Mouse (Mus musculus) midbrain, embryonic 12.5 days (tissue): ENCODE data around the gene Taf15. TPM values are rescaled to one million over a fixed set of nuclear protein-coding genes. Genes with fewer than 3 reads are reported as not detected.

Experiments
- ATAC-seq: fragments of 200-750 bp; cut with Nextera tagmentation; 2 replicates; pipeline ENCODE4 v1.8.0; 2017; ENCODE audit warnings: low read depth, moderate TSS enrichment, moderate library complexity; ENCODE audit not compliant: low FRiP score
- H3K27ac ChIP-seq: fragments of 300-500 bp; sonication (generic); replicated peaks from 2 replicates; pipeline ENCODE4 v1.5.1; 2016; ENCODE audit warnings: mild to moderate bottlenecking
- H3K27me3 ChIP-seq: fragments of 300-500 bp; sonication (generic); 2 replicates; pipeline ENCODE4 v1.6.1; 2016; ENCODE audit warnings: mild to moderate bottlenecking
- H3K36me3 ChIP-seq: fragments of 300-500 bp; sonication (generic); 2 replicates; pipeline ENCODE4 v1.6.1; 2016
- H3K4me1 ChIP-seq: fragments of 300-500 bp; sonication (generic); 2 replicates; pipeline ENCODE4 v1.6.1; 2016
- H3K4me2 ChIP-seq: fragments of 300-500 bp; sonication (generic); replicated peaks from 2 replicates; pipeline ENCODE4 v1.6.1; 2016; ENCODE audit warnings: mild to moderate bottlenecking, moderate library complexity
- H3K4me3 ChIP-seq: fragments of 300-500 bp; sonication (generic); 2 replicates; pipeline ENCODE4 v1.5.1; 2016; ENCODE audit warnings: mild to moderate bottlenecking
- H3K9ac ChIP-seq: fragments of 300-500 bp; sonication (generic); replicated peaks from 2 replicates; pipeline ENCODE4 v1.6.1; 2016; ENCODE audit warnings: mild to moderate bottlenecking, moderate library complexity
- H3K9me3 ChIP-seq: fragments of 300-500 bp; sonication (generic); 2 replicates; pipeline ENCODE4 v1.6.1; 2016; ENCODE audit warnings: mild to moderate bottlenecking
- WGBS: fragments of 180-500 bp; shearing (Covaris S2); methylation state at CpG from one replicate; pipeline ENCODE4 v1.1.7; 2016; 5-methylcytosine and 5-hydroxymethylcytosine counted together
- polyA plus RNA-seq: library from polyadenylated mRNA; unstranded; fragments of >200 nt; fragmentation: Nextera tagmentation; extraction: Ambion mirVana; gene quantifications from 2 replicates; pipeline ENCODE4 v1.2.1, GENCODE M21; 2016

Gene Taf15
- polyA plus RNA-seq, 1 experiment from 2014 or later, result 17.0 TPM

DNA sequence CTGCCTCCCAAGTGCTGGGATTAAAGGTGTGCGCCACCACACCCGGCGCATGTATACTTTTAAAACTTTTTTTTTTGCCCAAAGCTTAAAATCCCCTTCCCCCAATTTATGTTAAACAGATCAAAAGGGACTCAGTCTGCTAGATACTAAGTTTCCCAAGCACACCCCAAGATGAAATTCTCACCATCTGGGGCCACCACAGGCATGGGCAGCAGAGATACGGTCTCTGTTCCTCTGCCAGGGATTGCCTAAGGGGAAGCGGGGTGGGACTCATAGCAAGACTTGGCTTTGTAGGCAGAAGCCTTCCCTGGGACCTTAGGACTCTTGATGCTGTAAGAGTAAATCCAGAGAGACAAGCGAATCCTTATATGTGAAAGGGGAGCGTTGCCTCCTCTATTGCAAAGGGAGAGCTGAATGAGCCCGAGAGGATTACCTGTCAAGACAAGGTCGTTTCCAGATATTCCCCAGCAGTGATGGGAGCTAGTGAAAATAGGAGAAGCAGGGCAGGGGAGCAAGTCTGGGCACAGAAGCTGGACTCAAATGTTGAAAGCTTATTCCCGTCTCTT lies 11.3 kb upstream of the Taf15 start:
- 58% methylated on average over 10 of the region's 10 CpGs for WGBS
- Histone ChIP-seq H3K36me3 (no peaks in the 10 kb centered on the region), H3K27ac (no peak overlapping the region), H3K9me3 (no peaks in the 10 kb centered on the region), H3K9ac (no peak overlapping the region), H3K4me3 (no peak overlapping the region), H3K4me2 (peak overlapping the region; percentile 97; the same call in 1 of the 2 replicates), H3K27me3 (peaks cover 74% of the 10 kb centered on the region), H3K4me1 (peaks cover 26% of the 10 kb centered on the region)
- no peak for ATAC-seq

GRCm38 (mm10) chr11:83462711-83463244 lies 10.1 kb upstream of the Taf15 start, which contains the start of gene Mmp28:
TSS of gene Mmp28 (minus strand) at chr11:83463071.
- Histone ChIP-seq H3K9ac (peak within 1 kb of the TSS; percentile 66), H3K4me1 (peaks cover 19% of the 10 kb centered on the region), H3K4me3 (peak within 1 kb of the TSS; percentile 62), H3K4me2 (peak within 1 kb of the TSS; percentile 97), H3K27me3 (peaks cover 75% of the 10 kb centered on the region), H3K27ac (no peak within 1 kb of the TSS), H3K9me3 (no peaks in the 10 kb centered on the region), H3K36me3 (no peaks in the 10 kb centered on the region)
- 0 out of 2 replicates have a peak, but pooled peaks have one; percentile 19 for ATAC-seq
- WGBS, result under 1% methylated on average over 42 of the region's 42 CpGs

DNA sequence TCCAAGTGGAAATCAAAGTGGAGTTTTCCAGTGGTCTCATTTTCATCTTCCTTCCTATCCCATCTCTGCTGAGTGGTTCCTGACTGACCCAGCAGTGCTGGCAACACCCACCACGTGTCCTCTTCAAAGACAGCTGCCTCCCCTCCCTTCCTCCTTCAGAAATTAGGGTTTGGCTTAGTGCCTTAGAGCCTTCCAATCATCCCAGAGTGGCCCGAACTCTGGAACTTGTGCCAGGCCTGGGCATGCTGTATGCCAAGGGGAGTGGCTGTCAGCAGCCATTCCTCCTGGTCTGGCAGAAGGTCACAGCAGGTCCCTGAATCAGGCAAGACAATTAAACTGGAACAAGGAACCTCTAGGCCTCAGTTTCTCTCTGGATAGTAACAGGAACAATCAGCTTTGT lies 6.9 kb upstream of the Taf15 start:
- ATAC-seq, result no peak
- peaks cover 11% of the 10 kb centered on the region for H3K4me1 ChIP-seq
- no peak overlapping the region for H3K27ac ChIP-seq
- H3K9ac ChIP-seq, result no peak overlapping the region
- no peaks in the 10 kb centered on the region for H3K9me3 ChIP-seq
- no peak overlapping the region for H3K4me3 ChIP-seq
- no peaks in the 10 kb centered on the region for H3K36me3 ChIP-seq
- peaks cover 87% of the 10 kb centered on the region for H3K27me3 ChIP-seq
- no peak overlapping the region for H3K4me2 ChIP-seq
- 41% methylated on average over 2 of the region's 2 CpGs for WGBS

GRCm38 (mm10) chr11:83467120-83467652 lies 5.7 kb upstream of the Taf15 start:
- no peak for ATAC-seq
- Histone ChIP-seq H3K27me3 (peaks cover 83% of the 10 kb centered on the region), H3K4me3 (no peak overlapping the region), H3K4me2 (no peak overlapping the region), H3K4me1 (peaks cover 12% of the 10 kb centered on the region), H3K36me3 (no peaks in the 10 kb centered on the region), H3K9ac (no peak overlapping the region), H3K9me3 (no peaks in the 10 kb centered on the region), H3K27ac (no peak overlapping the region)
- WGBS, result 73% methylated on average over 11 of the region's 11 CpGs

DNA sequence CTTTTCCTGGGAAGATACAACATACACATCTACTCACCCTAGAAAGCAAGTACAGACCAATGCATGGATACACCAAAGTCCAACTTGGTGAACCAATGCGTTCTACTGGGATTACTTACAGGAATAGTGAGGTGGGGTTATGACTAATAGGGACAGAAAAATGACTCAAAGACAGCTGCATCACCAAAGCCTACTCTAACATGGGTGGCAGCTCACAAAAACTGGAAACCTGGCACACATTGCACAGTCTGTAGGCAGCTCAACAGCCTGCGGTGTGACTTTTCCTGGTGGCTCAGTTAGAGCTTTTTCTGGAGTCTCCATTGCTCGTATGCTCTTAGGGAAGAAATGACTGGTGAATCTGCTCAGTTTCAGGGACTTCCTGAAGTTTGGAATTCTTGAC lies 4.1 kb upstream of the Taf15 start:
- no peak overlapping the region for H3K9ac ChIP-seq
- no peaks in the 10 kb centered on the region for H3K36me3 ChIP-seq
- H3K27me3 ChIP-seq, result peaks cover 67% of the 10 kb centered on the region
- H3K9me3 ChIP-seq, result no peaks in the 10 kb centered on the region
- no peak overlapping the region for H3K27ac ChIP-seq
- no peak for ATAC-seq
- 86% methylated on average over 3 of the region's 3 CpGs for WGBS
- no peak overlapping the region for H3K4me3 ChIP-seq
- H3K4me2 ChIP-seq, result no peak overlapping the region
- 0 out of 2 replicates have a peak, but pooled peaks cover 5% of the 10 kb centered on the region for H3K4me1 ChIP-seq

DNA sequence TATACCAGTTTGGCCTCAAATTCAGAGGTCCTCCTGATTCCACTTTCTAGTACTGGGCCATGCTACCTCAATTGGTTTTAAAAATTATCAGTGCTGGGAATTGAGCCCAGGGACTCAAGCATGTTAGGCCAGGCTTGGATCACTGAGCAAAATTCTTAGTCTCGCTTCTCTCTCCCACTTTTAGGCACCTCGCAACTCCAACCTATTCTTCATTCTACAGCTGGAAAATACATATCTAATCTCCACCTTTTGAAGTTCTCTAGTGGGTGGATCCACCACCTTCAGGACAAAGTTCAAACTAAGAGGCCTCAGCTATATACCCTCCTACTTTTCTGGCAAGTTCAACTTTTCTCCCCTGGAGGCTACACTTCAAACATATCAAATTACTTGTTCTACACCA lies 1.1 kb upstream of the Taf15 start:
- H3K36me3 ChIP-seq, result peaks cover 11% of the 10 kb centered on the region
- peak overlapping the region; percentile 54 for H3K4me2 ChIP-seq
- no peaks in the 10 kb centered on the region for H3K9me3 ChIP-seq
- H3K27ac ChIP-seq, result no peak overlapping the region
- H3K27me3 ChIP-seq, result peaks cover 40% of the 10 kb centered on the region
- H3K9ac ChIP-seq, result no peak overlapping the region
- ATAC-seq, result no peak
- 90% methylated on average over 2 of the region's 2 CpGs for WGBS
- H3K4me1 ChIP-seq, result peaks cover 16% of the 10 kb centered on the region
- H3K4me3 ChIP-seq, result no peak overlapping the region

- H3K4me1 ChIP-seq, result peaks cover 16% of the 10 kb centered on the region
- peak overlapping the region; percentile 98 for H3K27ac ChIP-seq
- peaks cover 29% of the 10 kb centered on the region for H3K27me3 ChIP-seq
- under 1% methylated on average over 45 of the region's 52 CpGs for WGBS
- H3K9ac ChIP-seq, result peak overlapping the region; percentile 93
- ATAC-seq, result peak; percentile 87
- H3K4me3 ChIP-seq, result peak overlapping the region; percentile 75
- no peaks in the 10 kb centered on the region for H3K9me3 ChIP-seq
- peaks cover 20% of the 10 kb centered on the region for H3K36me3 ChIP-seq
- peak overlapping the region; percentile 73 for H3K4me2 ChIP-seq
Observed at GRCm38 (mm10) chr11:83473235-83474016, 540 bp downstream of the Taf15 start.

- Histone ChIP-seq H3K4me3 (no peak overlapping the region), H3K27me3 (no peaks in the 10 kb centered on the region), H3K4me2 (no peak overlapping the region), H3K27ac (no peak overlapping the region), H3K9ac (no peak overlapping the region), H3K36me3 (peaks cover 31% of the 10 kb centered on the region), H3K9me3 (no peaks in the 10 kb centered on the region), H3K4me1 (peaks cover 5% of the 10 kb centered on the region; the same call in 1 of the 2 replicates)
- WGBS, result 93% methylated on average over 4 of the region's 4 CpGs
- no peak for ATAC-seq
Observed at GRCm38 (mm10) chr11:83491488-83491887, 18.6 kb downstream of the Taf15 start.

- no peak for ATAC-seq
- Histone ChIP-seq H3K9me3 (no peaks in the 10 kb centered on the region), H3K4me3 (no peak overlapping the region), H3K4me2 (no peak overlapping the region), H3K9ac (no peak overlapping the region), H3K4me1 (peaks cover 5% of the 10 kb centered on the region; the same call in 1 of the 2 replicates), H3K27ac (no peak overlapping the region), H3K36me3 (peaks cover 26% of the 10 kb centered on the region), H3K27me3 (no peaks in the 10 kb centered on the region)
- 65% methylated on average over 2 of the region's 2 CpGs for WGBS
Observed at GRCm38 (mm10) chr11:83495571-83495970, 22.7 kb downstream of the Taf15 start.

- no peak overlapping the region for H3K4me2 ChIP-seq
- no peak overlapping the region for H3K4me3 ChIP-seq
- 91% methylated on average over 5 of the region's 5 CpGs for WGBS
- H3K9ac ChIP-seq, result no peak overlapping the region
- H3K4me1 ChIP-seq, result no peaks in the 10 kb centered on the region
- H3K27ac ChIP-seq, result no peak overlapping the region
- peaks cover 65% of the 10 kb centered on the region for H3K36me3 ChIP-seq
- no peaks in the 10 kb centered on the region for H3K9me3 ChIP-seq
- H3K27me3 ChIP-seq, result no peaks in the 10 kb centered on the region
- ATAC-seq, result no peak
Observed at GRCm38 (mm10) chr11:83504308-83504707, 31.4 kb downstream of the Taf15 start.

DNA sequence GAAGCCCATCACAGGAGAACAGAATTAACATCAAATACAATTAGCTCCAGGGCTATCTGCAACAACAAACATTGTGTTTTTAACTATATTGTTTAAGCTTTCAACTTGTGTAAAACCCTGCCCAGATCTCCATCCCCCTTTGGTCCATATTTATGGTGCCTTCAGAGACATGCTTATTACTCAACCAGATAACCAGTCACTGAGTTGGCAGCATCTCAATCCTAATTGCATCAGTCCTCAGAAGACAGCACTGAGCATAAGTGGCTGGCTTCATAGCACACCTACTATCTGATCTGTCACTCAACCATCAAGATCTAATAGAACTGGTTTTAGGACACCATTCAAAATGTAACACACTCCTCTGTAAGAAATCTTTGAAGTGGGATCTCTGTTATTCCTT lies 36.6 kb downstream of the Taf15 start:
- Histone ChIP-seq H3K27me3 (no peaks in the 10 kb centered on the region), H3K27ac (no peak overlapping the region), H3K4me2 (no peak overlapping the region), H3K9ac (no peak overlapping the region), H3K4me1 (no peaks in the 10 kb centered on the region), H3K36me3 (peaks cover 33% of the 10 kb centered on the region), H3K4me3 (no peak overlapping the region), H3K9me3 (no peaks in the 10 kb centered on the region)
- no peak for ATAC-seq

- Histone ChIP-seq H3K36me3 (0 out of 2 replicates have a peak, but pooled peaks cover 4% of the 10 kb centered on the region), H3K4me3 (no peak overlapping the region), H3K27ac (no peak overlapping the region), H3K9me3 (no peaks in the 10 kb centered on the region), H3K4me2 (no peak overlapping the region), H3K4me1 (no peaks in the 10 kb centered on the region), H3K9ac (no peak overlapping the region), H3K27me3 (no peaks in the 10 kb centered on the region)
- ATAC-seq, result no peak
Observed at GRCm38 (mm10) chr11:83517153-83517552, 44.3 kb downstream of the Taf15 start.
